Mouse (Mus musculus) thymus, postnatal 14 days (tissue): ENCODE results near the gene Gpr171.
"Not testable (repeated sequence)": the region's sequence is repeated elsewhere in the genome, so short reads cannot be mapped to it uniquely, and the experiment has no call there.

ENCODE experiments used
- DNase-seq: peaks from one replicate; pipeline ENCODE4 v3.0.0; 2021

The Gpr171 gene

GRCm38 (mm10) chr3:59113291-59113690, 11.7 kb upstream of the Gpr171 start:
- DNase-seq, result not testable (repeated sequence)

GRCm38 (mm10) chr3:59111944-59112343, 10.3 kb upstream of the Gpr171 start:
- DNase-seq, result no peak

DNA sequence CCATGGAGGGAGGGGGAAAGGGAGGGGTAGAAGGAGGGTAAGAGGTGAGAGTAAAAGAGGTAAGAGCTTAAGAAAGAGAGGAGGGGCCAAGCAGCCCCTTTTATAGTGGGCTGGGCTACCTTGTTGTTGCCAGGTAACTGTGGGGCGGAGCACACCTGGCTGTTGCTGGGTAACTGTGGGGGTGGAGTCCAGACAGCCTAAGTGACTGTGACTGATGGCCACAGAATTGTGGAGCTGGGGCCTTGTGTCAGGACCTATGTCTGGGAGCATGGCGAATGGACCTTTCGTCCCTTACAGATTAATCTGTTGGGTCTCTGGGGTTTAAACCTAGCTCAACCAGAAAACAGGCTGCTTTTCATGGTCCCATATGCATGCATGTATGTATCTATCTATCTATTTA, 8.2 kb upstream of the Gpr171 start:
- DNase-seq, result not testable (repeated sequence)

DNA sequence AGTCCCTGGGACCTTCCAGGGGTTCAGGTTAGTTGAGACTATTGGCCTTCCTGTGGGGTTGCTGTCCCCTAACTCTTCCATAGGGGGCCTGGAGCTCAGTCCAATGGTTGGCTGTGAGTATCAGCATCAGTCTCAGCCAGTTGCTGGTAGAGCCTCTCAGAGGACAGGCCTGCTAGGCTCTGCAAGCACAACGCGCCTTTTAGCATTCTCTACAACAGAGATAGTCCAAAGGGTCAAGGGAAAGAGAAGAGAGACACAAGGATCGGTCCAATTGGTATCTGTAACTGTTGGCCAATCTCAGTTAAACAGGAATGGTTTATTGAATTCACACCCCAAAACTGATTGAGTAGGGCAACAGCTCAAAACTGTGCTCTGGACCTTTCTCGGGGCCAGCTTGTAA, 5.8 kb upstream of the Gpr171 start:
- DNase-seq, result no peak

GRCm38 (mm10) chr3:59104462-59104861, 2.8 kb upstream of the Gpr171 start:
- no peak for DNase-seq

- no peak for DNase-seq
These were observed 525 bp upstream of the Gpr171 start for GRCm38 (mm10) chr3:59102146-59102545.

GRCm38 (mm10) chr3:59098540-59098939, 3.1 kb downstream of the Gpr171 start:
- no peak for DNase-seq

GRCm38 (mm10) chr3:59097421-59097820, 4.2 kb downstream of the Gpr171 start:
- DNase-seq, result no peak

- no peak for DNase-seq
These were observed 8.9 kb downstream of the Gpr171 start for GRCm38 (mm10) chr3:59092702-59093101.

DNA sequence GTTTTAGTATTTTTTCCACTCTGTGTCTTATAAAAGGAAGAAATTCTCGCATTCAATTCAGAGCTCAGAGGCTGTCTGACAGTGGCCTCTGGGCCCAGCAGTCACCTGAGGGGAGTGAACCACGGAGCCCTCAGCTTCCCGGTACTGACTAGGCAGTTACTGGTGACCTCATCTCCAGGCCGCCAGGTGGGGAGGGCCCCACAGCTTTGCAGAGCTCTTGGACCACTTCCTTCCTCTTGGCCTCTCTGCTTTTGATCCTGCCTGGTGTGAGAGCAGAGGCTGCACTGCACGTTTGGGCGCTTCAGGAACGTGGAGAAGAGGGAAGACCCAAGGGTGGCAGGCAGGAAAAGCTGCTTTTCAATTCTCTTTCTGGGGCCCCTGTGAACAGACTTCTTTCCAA, 20.7 kb downstream of the Gpr171 start:
- DNase-seq, result peak; percentile 77

- DNase-seq, result no peak
These were observed 21.2 kb downstream of the Gpr171 start for GRCm38 (mm10) chr3:59080293-59080916.

DNA sequence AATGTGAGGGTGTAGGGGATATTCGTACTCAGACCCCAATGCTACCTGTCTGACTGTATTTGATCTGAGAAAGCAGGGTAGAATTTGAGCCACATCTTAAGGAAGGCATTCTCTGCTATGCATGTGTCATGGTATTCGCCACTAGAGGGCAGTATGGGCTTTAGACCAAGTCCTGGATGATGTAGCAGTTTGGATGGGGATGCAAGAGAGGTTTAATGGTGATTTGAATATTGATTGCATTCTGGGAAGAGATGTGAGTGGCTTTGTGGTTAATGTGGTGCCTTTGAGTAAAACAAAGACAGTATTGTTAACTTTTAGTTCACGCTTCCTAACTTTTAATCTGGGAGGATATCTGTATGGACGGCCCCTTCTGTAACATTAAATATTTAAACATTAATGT, 22.3 kb downstream of the Gpr171 start:
- DNase-seq, result peak; percentile 81

GRCm38 (mm10) chr3:59078585-59078984, 23.0 kb downstream of the Gpr171 start:
- DNase-seq, result no peak

DNA sequence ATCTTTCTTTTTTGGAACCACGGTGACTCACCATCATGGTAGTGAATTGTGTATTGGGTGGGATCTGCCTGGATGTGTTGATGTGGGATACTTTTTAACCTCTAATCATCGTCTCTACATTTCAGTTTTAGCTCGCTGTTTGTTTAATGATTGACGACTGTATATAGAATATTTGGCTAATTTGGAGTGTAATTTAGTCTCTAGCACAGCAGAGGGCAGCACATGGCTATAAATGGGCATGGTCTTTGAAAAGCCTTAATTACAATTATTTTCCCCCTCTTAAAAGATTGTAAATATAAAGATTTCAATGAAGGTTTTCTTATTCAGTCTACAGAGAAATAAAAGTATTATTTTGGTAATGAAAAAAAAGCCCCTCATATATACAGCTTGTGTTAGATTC, 24.3 kb downstream of the Gpr171 start:
- peak; percentile 29 for DNase-seq

GRCm38 (mm10) chr3:59069071-59069470, 32.5 kb downstream of the Gpr171 start:
- not testable (repeated sequence) for DNase-seq

GRCm38 (mm10) chr3:59066558-59067294, 34.9 kb downstream of the Gpr171 start:
- DNase-seq, result no peak

- DNase-seq, result no peak
These were observed 35.7 kb downstream of the Gpr171 start for GRCm38 (mm10) chr3:59065937-59066336.

- no peak for DNase-seq
These were observed 38.2 kb downstream of the Gpr171 start for GRCm38 (mm10) chr3:59063431-59063830.

DNA sequence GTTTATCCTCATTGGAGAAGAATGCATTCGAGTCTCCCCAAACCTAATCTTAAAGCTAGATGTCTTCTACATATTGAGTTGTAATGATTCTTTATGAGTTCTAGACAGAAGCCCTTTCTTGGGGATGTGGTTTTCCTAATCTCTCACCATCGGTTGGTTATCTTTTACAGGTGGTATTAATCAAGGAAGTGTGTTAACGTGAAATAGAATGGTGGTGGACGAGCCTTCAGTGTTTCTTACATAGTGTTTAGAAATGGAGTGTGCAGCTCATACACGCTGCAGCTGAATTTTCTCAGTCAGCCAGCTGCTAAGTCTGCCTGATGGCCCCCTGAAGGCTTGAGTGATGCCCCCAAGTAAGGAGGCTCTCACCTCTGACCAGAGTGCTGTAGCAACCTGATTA, 39.5 kb downstream of the Gpr171 start:
- no peak for DNase-seq

GRCm38 (mm10) chr3:59060131-59060530, 41.5 kb downstream of the Gpr171 start:
- DNase-seq, result no peak

DNA sequence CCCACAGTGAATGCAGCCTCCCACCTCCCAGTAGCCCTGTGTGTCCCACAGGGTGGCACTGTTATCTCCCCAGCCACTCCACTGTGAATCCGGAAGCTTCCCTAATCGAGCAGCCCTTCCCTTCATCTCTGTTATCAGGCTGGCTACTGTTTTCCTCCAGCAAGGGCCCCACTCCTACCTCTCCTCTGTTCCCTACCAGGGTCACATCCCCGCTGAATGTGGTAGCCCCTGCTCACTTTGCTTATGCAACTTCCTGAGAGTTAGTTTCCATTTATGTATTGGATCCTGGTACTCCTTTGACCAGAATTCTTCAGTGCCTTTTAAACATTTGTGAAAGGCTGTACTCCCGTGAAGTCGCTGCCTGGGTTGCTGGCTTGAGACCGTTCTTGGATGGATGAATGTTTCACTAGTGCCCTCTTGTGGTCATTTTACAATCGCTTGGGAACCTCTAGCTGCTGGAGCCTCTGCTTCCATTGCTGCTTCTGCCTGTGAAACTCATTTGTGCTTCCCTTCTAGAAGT, 42.5 kb downstream of the Gpr171 start:
- peak; percentile 63 for DNase-seq

DNA sequence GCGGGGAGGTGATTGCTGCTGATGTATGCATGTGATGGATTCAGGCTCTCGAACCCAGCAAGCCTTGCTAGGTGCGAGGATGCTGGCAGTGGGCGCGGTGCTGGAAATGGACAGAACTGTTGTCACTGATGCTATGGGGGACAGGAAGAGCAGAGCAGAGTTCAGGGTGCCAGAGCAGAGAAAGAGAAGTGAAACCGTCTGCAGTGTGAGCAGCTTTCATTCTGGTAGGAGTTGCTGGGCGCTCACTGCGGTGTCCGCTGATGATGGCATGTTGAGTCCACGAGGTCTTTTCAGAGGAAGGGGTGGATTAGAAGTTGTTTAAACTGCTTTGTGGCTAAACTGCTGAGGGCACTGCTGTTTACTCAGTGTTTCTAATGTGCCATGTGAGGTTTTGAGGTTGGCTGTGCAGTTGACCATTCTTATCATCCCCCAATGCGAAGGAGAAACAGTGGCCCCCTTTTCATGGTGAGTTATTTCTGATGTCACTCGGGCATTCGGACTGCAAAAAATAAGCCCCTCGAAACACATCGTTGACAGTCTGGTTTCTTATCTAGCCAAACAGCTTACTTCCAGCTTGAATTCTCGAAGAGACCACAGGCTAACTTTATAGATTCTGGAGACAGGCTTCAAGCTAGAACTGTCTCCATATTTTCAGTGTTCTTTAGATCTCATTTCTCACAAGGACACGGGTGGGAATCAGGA, 46.6 kb downstream of the Gpr171 start:
- DNase-seq, result no peak
